Mouse (Mus musculus): ENCODE results near the gene Tmem127. TPM values are rescaled to one million over a fixed set of nuclear protein-coding genes. Genes with fewer than 3 reads are reported as not detected.

Tmem127 gene
- total and polyA plus RNA-seq, 3 experiments = 10.3 to 16.6 TPM; not detected in 1

DNA sequence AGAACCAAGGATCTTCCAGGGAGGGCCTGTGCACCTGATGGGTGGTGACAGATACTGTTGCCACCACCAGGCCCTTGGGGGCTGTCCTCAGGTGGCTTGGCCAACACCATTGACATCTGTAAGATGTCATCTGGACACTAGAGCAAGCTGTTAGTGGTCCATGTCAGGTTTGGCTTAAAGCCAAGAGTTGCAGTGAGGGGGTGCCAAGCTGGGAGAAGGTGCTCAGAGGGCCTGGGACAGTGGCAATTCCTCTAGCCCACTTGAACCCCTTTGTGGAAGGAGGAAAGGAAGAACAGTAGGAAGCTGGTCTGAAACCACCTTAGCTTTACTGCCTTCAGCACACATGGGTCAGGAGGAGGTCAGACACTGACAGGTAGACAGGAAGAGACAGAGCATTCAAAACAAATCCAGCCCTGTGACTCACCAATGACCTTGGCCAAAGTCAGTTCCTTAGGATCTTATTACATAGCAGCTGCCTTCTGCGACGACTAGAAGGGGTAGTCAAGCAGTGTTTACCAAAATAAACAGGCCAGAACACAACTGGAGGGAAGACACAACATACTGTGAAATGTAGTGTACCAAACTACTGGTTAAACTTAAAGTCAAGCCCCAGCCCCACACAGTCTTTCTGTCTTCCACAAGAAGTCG lies 4.3 kb downstream of the Tmem127 start:
- H3K9me3 ChIP-seq (replicated peaks; ENCODE audit: insufficient read depth, low read length) = no peaks in the 10 kb centered on the region
- peaks cover 16% of the 10 kb centered on the region for H3K79me2 ChIP-seq (ENCODE audit: control insufficient read depth, insufficient read depth, low read length, poor library complexity)
- no peaks in the 10 kb centered on the region for H3K27me3 ChIP-seq (ENCODE audit: control insufficient read depth in 1 of 2, insufficient read depth in 2 of 2, low read length in 2 of 2)
- TF ChIP-seq HCFC1 (IDR thresholded peaks at IDR 0.05; ENCODE audit: low read depth, low read length) = no peak
- no peak for TF ChIP-seq ELF1 (IDR thresholded peaks at IDR 0.05; ENCODE audit: low read depth, low read length)
- TF ChIP-seq UBTF (IDR thresholded peaks at IDR 0.05; ENCODE audit: borderline replicate concordance, insufficient read depth, low read depth, low read length) = no peak
- TF ChIP-seq ZC3H11A (IDR thresholded peaks at IDR 0.05; ENCODE audit: low read depth, low read length) = no peak
- TF ChIP-seq MYB (IDR thresholded peaks at IDR 0.05; ENCODE audit: low read depth, low read length) = no peak
- TF ChIP-seq POLR2AphosphoS5 (IDR thresholded peaks at IDR 0.05; ENCODE audit: borderline replicate concordance, low read depth, low read length) = no peak
- no peak for TF ChIP-seq NELFE (IDR thresholded peaks at IDR 0.05; ENCODE audit: low read depth, low read length)
- TF ChIP-seq MYC (IDR thresholded peaks at IDR 0.05; ENCODE audit: low read depth, low read length) = no peak
- TF ChIP-seq ETS1 (IDR thresholded peaks at IDR 0.05; ENCODE audit: low read depth, low read length) = no peak
- TF ChIP-seq GATA1 (IDR thresholded peaks at IDR 0.05; ENCODE audit: low read depth, low read length) = no peak
- DNase-seq (ENCODE audit: low read depth, low spot score) = no peak
- peaks cover 0 to 30% of the 10 kb centered on the region in 2 experiments; a peak in 3 of 4 replicates for H3K36me3 ChIP-seq (ENCODE audit: control insufficient read depth in 1 of 2, insufficient read depth in 2 of 2, low read length in 2 of 2)
- H3K27ac ChIP-seq (ENCODE audit: control insufficient read depth, low read depth, low read length) = no peak overlapping the region
- peaks cover 21 to 22% of the 10 kb centered on the region in 2 experiments for H3K4me1 ChIP-seq (ENCODE audit: control insufficient read depth in 1 of 2, insufficient read depth in 2 of 2, low read length in 2 of 2)
- no peak overlapping the region for H3K9ac ChIP-seq (ENCODE audit: control insufficient read depth, low read depth, low read length, poor library complexity, severe bottlenecking)
- H3K4me3 ChIP-seq (ENCODE audit: control insufficient read depth in 1 of 2, insufficient read depth in 1 of 2, low read depth in 2 of 2, low read length in 2 of 2) = no peak overlapping the region

DNA sequence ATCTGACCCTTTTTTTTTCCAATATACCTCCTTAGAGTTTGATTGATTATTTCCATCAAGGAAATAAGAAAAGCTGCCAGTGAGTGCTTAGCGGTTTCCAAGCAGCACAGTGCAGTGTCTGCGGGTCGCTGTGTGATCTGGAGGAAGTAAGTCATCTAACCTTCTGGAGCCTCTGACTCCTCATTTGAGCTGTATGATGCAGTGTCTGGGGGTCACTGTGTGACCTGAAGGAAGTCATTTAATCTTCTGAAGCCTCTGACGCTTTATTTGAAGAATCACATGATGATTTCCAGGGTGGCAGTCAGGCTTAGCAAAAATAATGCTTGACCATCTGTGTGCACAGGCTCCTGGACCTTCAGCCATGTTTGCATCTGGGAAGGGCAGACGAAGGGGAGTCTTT lies 5.1 kb downstream of the Tmem127 start:
- H3K4me1 ChIP-seq (ENCODE audit: control insufficient read depth in 1 of 2, insufficient read depth in 2 of 2, low read length in 2 of 2) = peaks cover 21 to 22% of the 10 kb centered on the region in 2 experiments
- H3K4me3 ChIP-seq (ENCODE audit: control insufficient read depth in 1 of 2, insufficient read depth in 1 of 2, low read depth in 2 of 2, low read length in 2 of 2) = no peak overlapping the region
- H3K9ac ChIP-seq (ENCODE audit: control insufficient read depth, low read depth, low read length, poor library complexity, severe bottlenecking) = no peak overlapping the region
- no peak for DNase-seq (ENCODE audit: low read depth, low spot score)
- H3K79me2 ChIP-seq (ENCODE audit: control insufficient read depth, insufficient read depth, low read length, poor library complexity) = peaks cover 11% of the 10 kb centered on the region
- peaks cover 0 to 30% of the 10 kb centered on the region in 2 experiments; a peak in 3 of 4 replicates for H3K36me3 ChIP-seq (ENCODE audit: control insufficient read depth in 1 of 2, insufficient read depth in 2 of 2, low read length in 2 of 2)
- H3K9me3 ChIP-seq (replicated peaks; ENCODE audit: insufficient read depth, low read length) = no peaks in the 10 kb centered on the region
- H3K27ac ChIP-seq (ENCODE audit: control insufficient read depth, low read depth, low read length) = no peak overlapping the region
- TF ChIP-seq POLR2AphosphoS2 (IDR thresholded peaks at IDR 0.05; ENCODE audit: low read length) = no peak
- no peak for TF ChIP-seq RCOR1 (IDR thresholded peaks at IDR 0.05; ENCODE audit: low read depth, low read length)
- no peak for TF ChIP-seq TCF12 (IDR thresholded peaks at IDR 0.05; ENCODE audit: low read depth, low read length)
- no peak for TF ChIP-seq ZKSCAN1 (IDR thresholded peaks at IDR 0.05; ENCODE audit: low read depth, low read length)
- TF ChIP-seq JUND (IDR thresholded peaks at IDR 0.05; ENCODE audit: low read depth, low read length) = no peak
- no peak for TF ChIP-seq USF2 (IDR thresholded peaks at IDR 0.05; ENCODE audit: borderline replicate concordance in 1 of 2, insufficient read depth in 1 of 2, low read depth in 1 of 2, low read length in 2 of 2)
- TF ChIP-seq ZMIZ1 (IDR thresholded peaks at IDR 0.05; ENCODE audit: low read depth, low read length) = no peak
- TF ChIP-seq POLR2AphosphoS5 (IDR thresholded peaks at IDR 0.05; ENCODE audit: borderline replicate concordance, low read depth, low read length) = no peak
- TF ChIP-seq MAX (IDR thresholded peaks at IDR 0.05; ENCODE audit: low read length) = no peak
- TF ChIP-seq ZNF384 (IDR thresholded peaks at IDR 0.05; ENCODE audit: low read depth, low read length) = no peak
- no peak for TF ChIP-seq MYB (IDR thresholded peaks at IDR 0.05; ENCODE audit: low read depth, low read length)
- TF ChIP-seq BHLHE40 (IDR thresholded peaks at IDR 0.05; ENCODE audit: borderline replicate concordance, low read depth, low read length) = no peak
- H3K27me3 ChIP-seq (ENCODE audit: control insufficient read depth in 1 of 2, insufficient read depth in 2 of 2, low read length in 2 of 2) = no peaks in the 10 kb centered on the region

Measured in MEL (cell line).